14 mouse cellular contexts compared by ENCODE assay signal in genomic region chr14:31189348-31189747, GRCm38 (mm10). TPM values are rescaled to one million over a fixed set of nuclear protein-coding genes. Genes with fewer than 3 reads are reported as not detected.
DNase-seq lines count a peak whose midpoint lies in the region; ATAC-seq and TF ChIP-seq lines count a peak whose summit lies in the region.
"Had no signal": no experiment of that assay in that cellular context is flagged by ENCODE, and none has a peak within 500 bp of the region (broad histone marks: within the 10 kb centered on the region; RNA-seq: fewer than 3 reads in every experiment).

No protein-coding gene starts in this region.

- H3K27me3 ChIP-seq in midbrain, embryonic 15.5 days (replicated peaks): no peaks in the 10 kb centered on the region
- H3K27me3 ChIP-seq: embryonic facial prominence, embryonic 13.5 days; forebrain, embryonic 15.5 days; intestine, embryonic 15.5 days had no signal

- TF ChIP-seq CTCF in gastrocnemius, adult 2 months (IDR thresholded peaks at IDR 0.05): no peak
- no peak for TF ChIP-seq CTCF in layer of hippocampus, adult 2 months (conservative IDR thresholded peaks at IDR 0.05)
- no peak for TF ChIP-seq CTCF in embryonic fibroblast, embryonic 13.5 days (IDR thresholded peaks at IDR 0.05; ENCODE audit: borderline replicate concordance, insufficient read depth, low read length)

- WGBS in midbrain, embryonic 15.5 days: 89% methylated on average over 3 of the region's 3 CpGs

- no peak for TF ChIP-seq POLR2A in embryonic fibroblast, embryonic 13.5 days (IDR thresholded peaks at IDR 0.05; ENCODE audit: low read depth, low read length)

- peak overlapping the region; percentile 65 for H3K27ac ChIP-seq in gastrocnemius, adult 2 months
- peak overlapping the region; percentile 56; the same call in 1 of the 2 replicates for H3K27ac ChIP-seq in layer of hippocampus, adult 2 months
- H3K27ac ChIP-seq in embryonic fibroblast, embryonic 13.5 days (ENCODE audit: insufficient read depth, low read length): peak overlapping the region; percentile 56
- peak overlapping the region; percentile 44 for H3K27ac ChIP-seq in midbrain, embryonic 15.5 days
- H3K27ac ChIP-seq: embryonic facial prominence, embryonic 13.5 days; forebrain, embryonic 15.5 days; intestine, embryonic 15.5 days had no signal

- ATAC-seq in midbrain, embryonic 15.5 days (replicated peaks): no peak
- ATAC-seq: forebrain, embryonic 15.5 days had no signal

- no peak overlapping the region for H3K9ac ChIP-seq in midbrain, embryonic 15.5 days
- H3K9ac ChIP-seq: embryonic facial prominence, embryonic 13.5 days; forebrain, embryonic 15.5 days; intestine, embryonic 15.5 days had no signal

- intact Hi-C loops in gastrocnemius, adult 2 months (cut with DNase I): no loop called here
- intact Hi-C loops in gastrocnemius, postnatal 36 days (cut with DNase I): loop anchor here (5.0 kb wide), 1 partner anchor 57 kb away; the partner anchor contains the start of gene Nt5dc2

- H3K36me3 ChIP-seq in midbrain, embryonic 15.5 days (replicated peaks): peaks cover 75% of the 10 kb centered on the region

- H3K4me3 ChIP-seq in gastrocnemius, adult 2 months: no peak overlapping the region
- no peak overlapping the region for H3K4me3 ChIP-seq in layer of hippocampus, adult 2 months
- H3K4me3 ChIP-seq in embryonic fibroblast, embryonic 13.5 days (ENCODE audit: insufficient read depth, low read length): no peak overlapping the region
- H3K4me3 ChIP-seq in midbrain, embryonic 15.5 days: no peak overlapping the region
- H3K4me3 ChIP-seq: embryonic facial prominence, embryonic 13.5 days; forebrain, embryonic 15.5 days; intestine, embryonic 15.5 days had no signal

- no peaks in the 10 kb centered on the region for H3K9me3 ChIP-seq in midbrain, embryonic 15.5 days
- H3K9me3 ChIP-seq: embryonic facial prominence, embryonic 13.5 days; forebrain, embryonic 15.5 days; intestine, embryonic 15.5 days had no signal

- peaks cover 12% of the 10 kb centered on the region for H3K4me1 ChIP-seq in embryonic fibroblast, embryonic 13.5 days (ENCODE audit: control insufficient read depth, insufficient read depth, low read length)
- H3K4me1 ChIP-seq in midbrain, embryonic 15.5 days: no peaks in the 10 kb centered on the region
- H3K4me1 ChIP-seq: embryonic facial prominence, embryonic 13.5 days; intestine, embryonic 15.5 days had no signal

- H3K4me2 ChIP-seq in midbrain, embryonic 15.5 days: no peak overlapping the region
- H3K4me2 ChIP-seq: embryonic facial prominence, embryonic 13.5 days; forebrain, embryonic 15.5 days; intestine, embryonic 15.5 days had no signal

- DNase-seq in gastrocnemius, adult 2 months: no peak
- no peak for DNase-seq in gastrocnemius, postnatal 36 days
- DNase-seq in layer of hippocampus, adult 2 months (ENCODE audit: low spot score in 2 of 2): no peak
- DNase-seq in layer of hippocampus, adult 18-20 months (ENCODE audit: low spot score in 2 of 2): no peak
- no peak for DNase-seq in frontal cortex, postnatal 14 days (ENCODE audit: low spot score in 2 of 2)
- no peak for DNase-seq in adipocyte (ENCODE audit: low spot score)
- DNase-seq: cerebellum, postnatal 10 days; kidney, postnatal 25 days; thymus, postnatal 4 days had no signal

RNA-seq across cellular contexts. Expression of gene Tnnc1, which starts 18.8 kb away (rescaled TPM):
- total RNA-seq in gastrocnemius, adult 2 months (2021): 1,000 to 10,000 TPM in 1 of 2 experiments, 100 to 1,000 TPM in 1; 386 to 1,185 TPM
- total RNA-seq in gastrocnemius, postnatal 36 days (2021): 100 to 1,000 TPM; 121 to 774 TPM
- 1 to 10 TPM; 2.4 to 2.9 TPM for total RNA-seq in layer of hippocampus, adult 2 months (2021)
- 1 to 10 TPM; 2.0 to 3.5 TPM for total RNA-seq in layer of hippocampus, adult 18-20 months (2021)
- 2.4 and 3.0 TPM in 2 replicates for polyA plus RNA-seq in embryonic fibroblast, embryonic 13.5 days (2011; ENCODE audit: insufficient read length, low read depth, missing spikeins)
- polyA plus RNA-seq in midbrain, embryonic 15.5 days (2015; fragmentation: Nextera tagmentation; extraction: Ambion mirVana): 2.9 and 4.6 TPM in 2 replicates

RNA-seq across cellular contexts. Expression of gene Stab1, which starts 20.9 kb away (rescaled TPM):
- total RNA-seq in gastrocnemius, adult 2 months (2021): 10 to 100 TPM; 14.0 to 16.5 TPM
- total RNA-seq in gastrocnemius, postnatal 36 days (2021): 10 to 100 TPM; 15.6 to 17.7 TPM
- total RNA-seq in layer of hippocampus, adult 2 months (2021): 10 to 100 TPM; 23.2 TPM
- total RNA-seq in layer of hippocampus, adult 18-20 months (2021): 10 to 100 TPM; 15.6 to 16.2 TPM
- polyA plus RNA-seq in embryonic fibroblast, embryonic 13.5 days (2011; ENCODE audit: insufficient read length, low read depth, missing spikeins): 1.7 and 7.3 TPM in 2 replicates
- polyA plus RNA-seq in midbrain, embryonic 15.5 days (2015; fragmentation: Nextera tagmentation; extraction: Ambion mirVana): 22.8 TPM in 2 replicates

RNA-seq across cellular contexts. Expression of gene Nisch, which starts 27.4 kb away (rescaled TPM):
- 10 to 100 TPM; 60.8 to 70.3 TPM for total RNA-seq in gastrocnemius, adult 2 months (2021)
- total RNA-seq in gastrocnemius, postnatal 36 days (2021): 10 to 100 TPM; 54.4 to 63.2 TPM
- total RNA-seq in layer of hippocampus, adult 2 months (2021): 100 to 1,000 TPM; 472 to 491 TPM
- 100 to 1,000 TPM; 434 to 437 TPM for total RNA-seq in layer of hippocampus, adult 18-20 months (2021)
- 457 and 524 TPM in 2 replicates for polyA plus RNA-seq in embryonic fibroblast, embryonic 13.5 days (2011; ENCODE audit: insufficient read length, low read depth, missing spikeins)
- 420 and 426 TPM in 2 replicates for polyA plus RNA-seq in midbrain, embryonic 15.5 days (2015; fragmentation: Nextera tagmentation; extraction: Ambion mirVana)

RNA-seq across cellular contexts. Expression of gene Sema3g, which starts 28.3 kb away (rescaled TPM):
- 1 to 10 TPM; 7.0 to 8.3 TPM for total RNA-seq in gastrocnemius, adult 2 months (2021)
- total RNA-seq in gastrocnemius, postnatal 36 days (2021): 1 to 10 TPM; 6.0 to 8.1 TPM
- total RNA-seq in layer of hippocampus, adult 2 months (2021): 1 to 10 TPM; 5.0 to 6.1 TPM
- total RNA-seq in layer of hippocampus, adult 18-20 months (2021): 1 to 10 TPM; 5.2 to 5.7 TPM
- polyA plus RNA-seq in embryonic fibroblast, embryonic 13.5 days (2011; ENCODE audit: insufficient read length, low read depth, missing spikeins): 0.25 and 0.90 TPM in 2 replicates
- polyA plus RNA-seq in midbrain, embryonic 15.5 days (2015; fragmentation: Nextera tagmentation; extraction: Ambion mirVana): 0.65 and 0.86 TPM in 2 replicates

RNA-seq across cellular contexts. Expression of gene Nt5dc2, which starts 58.5 kb away (rescaled TPM):
- 1 to 10 TPM; 1.2 to 1.7 TPM for total RNA-seq in gastrocnemius, adult 2 months (2021)
- 1 to 10 TPM; 2.2 to 2.4 TPM for total RNA-seq in gastrocnemius, postnatal 36 days (2021)
- total RNA-seq in layer of hippocampus, adult 2 months (2021): 10 to 100 TPM; 12.6 to 13.4 TPM
- total RNA-seq in layer of hippocampus, adult 18-20 months (2021): 10 to 100 TPM; 11.0 to 11.5 TPM
- 86.1 and 119 TPM in 2 replicates for polyA plus RNA-seq in embryonic fibroblast, embryonic 13.5 days (2011; ENCODE audit: insufficient read length, low read depth, missing spikeins)
- polyA plus RNA-seq in midbrain, embryonic 15.5 days (2015; fragmentation: Nextera tagmentation; extraction: Ambion mirVana): 247 and 295 TPM in 2 replicates

Comparison
In these comparisons a context has a peak if more than half of its experiments do, and no peak if none do; other contexts are left out.
1. RNA of gene Tnnc1, which starts 18.8 kb away (total RNA-seq): 386 to 1,185 TPM in gastrocnemius, adult 2 months and 121 to 774 TPM in gastrocnemius, postnatal 36 days; 2.0 to 3.5 TPM in layer of hippocampus, adult 18-20 months and 2.4 to 2.9 TPM in layer of hippocampus, adult 2 months; every median in the first group is over 10 times any median in the second.
2. RNA of gene Nisch, which starts 27.4 kb away (total RNA-seq): 472 to 491 TPM in layer of hippocampus, adult 2 months and 434 to 437 TPM in layer of hippocampus, adult 18-20 months; 60.8 to 70.3 TPM in gastrocnemius, adult 2 months and 54.4 to 63.2 TPM in gastrocnemius, postnatal 36 days; every median in the first group is over 4 times any median in the second.
3. Peak in every context shown above with its lines, with median percentiles within 50 percentile points of each other: H3K27ac ChIP-seq.